Comparison of ENCODE assay signal across 32 mouse cellular contexts in genomic region chr17:34962841-34963240, GRCm38 (mm10). TPM values are rescaled to one million over a fixed set of nuclear protein-coding genes. Genes with fewer than 3 reads are reported as not detected.
DNase-seq lines count a peak whose midpoint lies in the region; ATAC-seq and TF ChIP-seq lines count a peak whose summit lies in the region.
"Had no signal": no experiment of that assay in that cellular context is flagged by ENCODE, and none has a peak within 500 bp of the region (broad histone marks: within the 10 kb centered on the region; RNA-seq: fewer than 3 reads in every experiment).

No protein-coding gene starts in this region.

- no peak for TF ChIP-seq CTCF in heart, adult 2 months (IDR thresholded peaks at IDR 0.05)

- H3K27ac ChIP-seq in heart, adult 2 months = no peak overlapping the region; the same call in 1 of the 2 replicates
- H3K27ac ChIP-seq in neural tube, embryonic 14.5 days (ENCODE audit: low read depth, low read length) = no peak overlapping the region
- H3K27ac ChIP-seq in neural tube, embryonic 15.5 days (replicated peaks) = no peak overlapping the region
- H3K27ac ChIP-seq in stomach, embryonic 15.5 days = peak overlapping the region; percentile 40; the same call in 1 of the 2 replicates
- H3K27ac ChIP-seq: embryonic facial prominence, embryonic 13.5 days; heart, embryonic 15.5 days; hindbrain, embryonic 10.5 days; hindbrain, embryonic 13.5 days had no signal

- WGBS in heart, adult 2 months = 75% methylated on average over 1 of the region's 1 CpGs
- 63% methylated on average over 1 of the region's 1 CpGs for WGBS in neural tube, embryonic 14.5 days
- WGBS in neural tube, embryonic 15.5 days = 56% methylated on average over 1 of the region's 1 CpGs
- 58% methylated on average over 1 of the region's 1 CpGs for WGBS in stomach, embryonic 15.5 days

- H3K4me1 ChIP-seq in heart, adult 2 months (ENCODE audit: control insufficient read depth, insufficient read depth, low read length) = peaks cover 5% of the 10 kb centered on the region
- H3K4me1 ChIP-seq in neural tube, embryonic 14.5 days (ENCODE audit: control insufficient read depth, insufficient read depth, low read length) = no peaks in the 10 kb centered on the region
- peaks cover 11% of the 10 kb centered on the region for H3K4me1 ChIP-seq in neural tube, embryonic 15.5 days
- H3K4me1 ChIP-seq in stomach, embryonic 15.5 days = peaks cover 13% of the 10 kb centered on the region; the same call in 1 of the 2 replicates

- H3K9ac ChIP-seq in heart, adult 2 months (ENCODE audit: low read depth, low read length) = no peak overlapping the region
- H3K9ac ChIP-seq in neural tube, embryonic 14.5 days (replicated peaks; ENCODE audit: low read depth, low read length) = 0 out of 2 replicates have a peak overlapping the region, but pooled peaks have one; percentile 16
- H3K9ac ChIP-seq in neural tube, embryonic 15.5 days (replicated peaks) = no peak overlapping the region
- H3K9ac ChIP-seq in stomach, embryonic 15.5 days = no peak overlapping the region
- H3K9ac ChIP-seq: embryonic facial prominence, embryonic 13.5 days; forebrain, postnatal 0 days; heart, embryonic 12.5 days; heart, embryonic 15.5 days; hindbrain, embryonic 13.5 days had no signal

- ATAC-seq in neural tube, embryonic 14.5 days (ENCODE audit: low read depth) = no peak
- ATAC-seq in neural tube, embryonic 15.5 days (ENCODE audit: low FRiP score) = no peak
- ATAC-seq in stomach, embryonic 15.5 days (ENCODE audit: insufficient read depth, low FRiP score, low read depth) = no peak
- ATAC-seq: CD4-positive, CD25-positive, alpha-beta regulatory T cell, adult 4 months; forebrain, embryonic 14.5 days; forebrain, postnatal 0 days; hindbrain, embryonic 16.5 days had no signal

- H3K79me2 ChIP-seq in heart, adult 2 months (replicated peaks; ENCODE audit: control insufficient read depth, insufficient read depth, low read length) = no peaks in the 10 kb centered on the region

- peak; percentile 91 for DNase-seq in heart, adult 11 months
- no peak for DNase-seq in heart, adult 2 months
- no peak for DNase-seq in right cerebral cortex, postnatal 36 days (ENCODE audit: low spot score in 2 of 2)
- DNase-seq in right cerebral cortex, adult 18-20 months = no peak
- DNase-seq: adrenal gland, adult 2 months; adrenal gland, postnatal 14 days; cerebellum, adult 11 months; cerebellum, adult 2 months; cerebellum, adult 9-11 months; cerebellum, postnatal 25 days; forebrain, postnatal 0 days; gastrocnemius, postnatal 25 days; heart, postnatal 10 days; heart, postnatal 36 days had no signal

- no peaks in the 10 kb centered on the region for H3K27me3 ChIP-seq in heart, adult 2 months (ENCODE audit: control insufficient read depth, insufficient read depth, low read length)
- 0 out of 2 replicates have a peak, but pooled peaks cover 3% of the 10 kb centered on the region for H3K27me3 ChIP-seq in neural tube, embryonic 14.5 days (ENCODE audit: control insufficient read depth, insufficient read depth, low read length)
- peaks cover 51% of the 10 kb centered on the region for H3K27me3 ChIP-seq in neural tube, embryonic 15.5 days (replicated peaks)
- peaks cover 3% of the 10 kb centered on the region for H3K27me3 ChIP-seq in stomach, embryonic 15.5 days (replicated peaks)

- TF ChIP-seq EP300 in heart, adult 2 months (IDR thresholded peaks at IDR 0.05; ENCODE audit: insufficient read depth, low read depth, low read length) = no peak

- H3K4me2 ChIP-seq in neural tube, embryonic 14.5 days (ENCODE audit: low read depth, low read length) = no peak overlapping the region
- H3K4me2 ChIP-seq in neural tube, embryonic 15.5 days = no peak overlapping the region
- H3K4me2 ChIP-seq in stomach, embryonic 15.5 days = no peak overlapping the region
- H3K4me2 ChIP-seq: embryonic facial prominence, embryonic 13.5 days; heart, embryonic 12.5 days; heart, embryonic 15.5 days; hindbrain, embryonic 13.5 days had no signal

- intact Hi-C loops in heart, adult 2 months (cut with DNase I) = no loop called here

- H3K36me3 ChIP-seq in heart, adult 2 months (ENCODE audit: control insufficient read depth, insufficient read depth, low read length) = no peaks in the 10 kb centered on the region; the same call in 1 of the 2 replicates
- no peaks in the 10 kb centered on the region for H3K36me3 ChIP-seq in neural tube, embryonic 14.5 days (ENCODE audit: control insufficient read depth, insufficient read depth, low read length)
- H3K36me3 ChIP-seq in neural tube, embryonic 15.5 days = no peaks in the 10 kb centered on the region
- H3K36me3 ChIP-seq in stomach, embryonic 15.5 days = no peaks in the 10 kb centered on the region
- H3K36me3 ChIP-seq: embryonic facial prominence, embryonic 13.5 days; heart, embryonic 12.5 days; heart, embryonic 15.5 days; hindbrain, embryonic 10.5 days; hindbrain, embryonic 13.5 days had no signal

- no peak for TF ChIP-seq POLR2A in heart, adult 2 months (IDR thresholded peaks at IDR 0.05; ENCODE audit: insufficient read depth, low read depth, low read length)

- no peaks in the 10 kb centered on the region for H3K9me3 ChIP-seq in neural tube, embryonic 14.5 days (ENCODE audit: control insufficient read depth, low read length)
- H3K9me3 ChIP-seq in neural tube, embryonic 15.5 days (replicated peaks) = no peaks in the 10 kb centered on the region
- no peaks in the 10 kb centered on the region for H3K9me3 ChIP-seq in stomach, embryonic 15.5 days
- H3K9me3 ChIP-seq: embryonic facial prominence, embryonic 13.5 days; heart, embryonic 12.5 days; heart, embryonic 15.5 days; hindbrain, embryonic 10.5 days; hindbrain, embryonic 13.5 days had no signal

- no peak overlapping the region for H3K4me3 ChIP-seq in heart, adult 2 months
- H3K4me3 ChIP-seq in neural tube, embryonic 14.5 days (ENCODE audit: low read depth, low read length) = no peak overlapping the region
- no peak overlapping the region for H3K4me3 ChIP-seq in neural tube, embryonic 15.5 days (replicated peaks)
- H3K4me3 ChIP-seq in stomach, embryonic 15.5 days (replicated peaks) = no peak overlapping the region
- H3K4me3 ChIP-seq: embryonic facial prominence, embryonic 13.5 days; heart, embryonic 12.5 days; heart, embryonic 15.5 days; hindbrain, embryonic 10.5 days; hindbrain, embryonic 13.5 days had no signal

RNA-seq across cellular contexts. Expression of gene Hspa1b, which starts 3.8 kb away (rescaled TPM):
- total RNA-seq in heart, adult 2 months (2021) = 10 to 100 TPM in 1 of 2 experiments, 1 to 10 TPM in 1; 2.9 to 11.2 TPM
- polyA plus RNA-seq in heart, adult 2 months (2012; rRNA removed) = 2.0 and 6.3 TPM in 2 replicates
- 0.27 and 0.35 TPM in 2 replicates for polyA plus RNA-seq in neural tube, embryonic 14.5 days (2014; fragmentation: Nextera tagmentation; extraction: Ambion mirVana)
- polyA plus RNA-seq in neural tube, embryonic 15.5 days (2015; fragmentation: Nextera tagmentation; extraction: Ambion mirVana) = 0.54 and 0.84 TPM in 2 replicates
- polyA plus RNA-seq in stomach, embryonic 15.5 days (2015; fragmentation: Nextera tagmentation; extraction: Ambion mirVana) = 0.34 and 0.90 TPM in 2 replicates
- polyA plus RNA-seq: forebrain, embryonic 11.5 days; forebrain, embryonic 14.5 days had no signal

RNA-seq across cellular contexts. Expression of gene Gm20481, which starts 6.9 kb away (rescaled TPM):
- not detected for total RNA-seq in heart, adult 2 months (2021)
- polyA plus RNA-seq in heart, adult 2 months (2012; rRNA removed) = not detected in 2 replicates
- not detected in 2 replicates for polyA plus RNA-seq in neural tube, embryonic 14.5 days (2014; fragmentation: Nextera tagmentation; extraction: Ambion mirVana)
- not detected in 2 replicates for polyA plus RNA-seq in neural tube, embryonic 15.5 days (2015; fragmentation: Nextera tagmentation; extraction: Ambion mirVana)
- not detected in 2 replicates for polyA plus RNA-seq in stomach, embryonic 15.5 days (2015; fragmentation: Nextera tagmentation; extraction: Ambion mirVana)
- total RNA-seq: adrenal gland, postnatal 14 days; adrenal gland, postnatal 4 days; common myeloid progenitor, adult 5-6 weeks; forebrain, postnatal 0 days; gastrocnemius, adult 8-10 months; gastrocnemius, postnatal 25 days; heart, postnatal 10 days; heart, postnatal 36 days; MEL had no signal
- polyA plus RNA-seq: C2C12; cerebellum, adult 2 months; embryonic facial prominence, embryonic 13.5 days; forebrain, embryonic 11.5 days; forebrain, embryonic 14.5 days; forebrain, postnatal 0 days; heart, embryonic 12.5 days; heart, embryonic 15.5 days; hindbrain, embryonic 13.5 days; hindbrain, embryonic 16.5 days had no signal

RNA-seq across cellular contexts. Expression of gene Hspa1a, which starts 9.1 kb away (rescaled TPM):
- 1 to 10 TPM; 3.3 to 9.8 TPM for total RNA-seq in heart, adult 2 months (2021)
- polyA plus RNA-seq in heart, adult 2 months (2012; rRNA removed) = 3.0 and 5.9 TPM in 2 replicates
- polyA plus RNA-seq in neural tube, embryonic 14.5 days (2014; fragmentation: Nextera tagmentation; extraction: Ambion mirVana) = 7.0 and 7.6 TPM in 2 replicates
- polyA plus RNA-seq in neural tube, embryonic 15.5 days (2015; fragmentation: Nextera tagmentation; extraction: Ambion mirVana) = 12.8 and 13.2 TPM in 2 replicates
- polyA plus RNA-seq in stomach, embryonic 15.5 days (2015; fragmentation: Nextera tagmentation; extraction: Ambion mirVana) = 9.9 and 12.1 TPM in 2 replicates
- total RNA-seq: MEL had no signal

RNA-seq across cellular contexts. Expression of gene Hspa1l, which starts 9.7 kb away (rescaled TPM):
- 10 to 100 TPM in 1 of 2 experiments, 1 to 10 TPM in 1; 8.3 to 10.9 TPM for total RNA-seq in heart, adult 2 months (2021)
- polyA plus RNA-seq in heart, adult 2 months (2012; rRNA removed) = 3.6 and 6.6 TPM in 2 replicates
- polyA plus RNA-seq in neural tube, embryonic 14.5 days (2014; fragmentation: Nextera tagmentation; extraction: Ambion mirVana) = 1.6 and 2.8 TPM in 2 replicates
- 1.4 and 1.5 TPM in 2 replicates for polyA plus RNA-seq in neural tube, embryonic 15.5 days (2015; fragmentation: Nextera tagmentation; extraction: Ambion mirVana)
- 0.49 and 0.89 TPM in 2 replicates for polyA plus RNA-seq in stomach, embryonic 15.5 days (2015; fragmentation: Nextera tagmentation; extraction: Ambion mirVana)
- total RNA-seq: common myeloid progenitor, adult 5-6 weeks; granulocyte monocyte progenitor cell, adult 5-6 weeks had no signal

RNA-seq across cellular contexts. Expression of gene Lsm2, which starts 18.8 kb away (rescaled TPM):
- 10 to 100 TPM; 17.3 to 21.3 TPM for total RNA-seq in heart, adult 2 months (2021)
- polyA plus RNA-seq in heart, adult 2 months (2012; rRNA removed) = 50.7 and 58.0 TPM in 2 replicates
- 89.1 and 89.5 TPM in 2 replicates for polyA plus RNA-seq in neural tube, embryonic 14.5 days (2014; fragmentation: Nextera tagmentation; extraction: Ambion mirVana)
- 97.9 and 120 TPM in 2 replicates for polyA plus RNA-seq in neural tube, embryonic 15.5 days (2015; fragmentation: Nextera tagmentation; extraction: Ambion mirVana)
- polyA plus RNA-seq in stomach, embryonic 15.5 days (2015; fragmentation: Nextera tagmentation; extraction: Ambion mirVana) = 175 and 182 TPM in 2 replicates
